Mouse (Mus musculus) spleen, postnatal 10 days (tissue): Measurements from ENCODE around the gene Gm45711.
"Not testable (repeated sequence)": the region's sequence is repeated elsewhere in the genome, so short reads cannot be mapped to it uniquely, and the experiment has no call there.

Source experiments
- DNase-seq, 2 experiments: peaks; one replicate each; pipeline ENCODE4 v3.0.0; 2021 to 2022; ENCODE audit warnings: low spot score in 2 of 2

The Gm45711 gene

DNA sequence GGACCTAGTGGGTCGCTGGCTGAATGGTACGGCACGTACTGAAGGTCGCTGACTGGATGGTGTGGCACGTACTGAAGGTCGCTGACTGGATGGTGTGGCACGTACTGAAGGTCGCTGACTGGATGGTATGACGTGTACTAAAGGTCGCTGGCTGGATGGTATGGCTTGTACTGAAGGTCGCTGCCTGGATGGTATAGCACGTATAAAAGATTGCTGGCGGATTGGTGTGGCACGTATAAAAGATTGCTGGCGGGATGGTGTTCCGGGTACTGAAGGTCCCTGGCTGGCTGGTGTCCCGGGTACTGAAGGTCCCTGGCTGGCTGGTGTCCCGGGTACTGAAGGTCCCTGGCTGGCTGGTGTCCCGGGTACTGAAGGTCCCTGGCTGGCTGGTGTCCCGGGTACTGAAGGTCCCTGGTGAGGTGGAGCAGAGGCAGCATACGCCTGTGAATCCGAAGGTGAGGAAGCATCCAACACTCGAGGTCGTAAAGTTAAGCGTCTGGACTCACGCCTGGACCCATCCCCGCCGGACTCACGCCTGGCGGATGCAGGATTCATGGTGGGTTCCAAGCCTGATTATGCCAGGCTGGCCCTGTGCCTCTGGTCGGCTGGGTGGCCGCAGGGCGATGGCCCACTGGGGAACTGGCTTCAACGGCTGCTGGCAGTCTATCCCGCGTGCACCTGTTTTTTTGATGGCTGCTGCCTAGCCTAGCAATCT, at the start of gene Gm45711, which contains the start of gene Cmtm1:
TSS of gene Gm45711 (minus strand) at position 641 of the 715 bp plus-strand sequence.
TSS of gene Cmtm1 (minus strand) at position 705 of the 715 bp plus-strand sequence.
- not testable (repeated sequence) for DNase-seq

DNA sequence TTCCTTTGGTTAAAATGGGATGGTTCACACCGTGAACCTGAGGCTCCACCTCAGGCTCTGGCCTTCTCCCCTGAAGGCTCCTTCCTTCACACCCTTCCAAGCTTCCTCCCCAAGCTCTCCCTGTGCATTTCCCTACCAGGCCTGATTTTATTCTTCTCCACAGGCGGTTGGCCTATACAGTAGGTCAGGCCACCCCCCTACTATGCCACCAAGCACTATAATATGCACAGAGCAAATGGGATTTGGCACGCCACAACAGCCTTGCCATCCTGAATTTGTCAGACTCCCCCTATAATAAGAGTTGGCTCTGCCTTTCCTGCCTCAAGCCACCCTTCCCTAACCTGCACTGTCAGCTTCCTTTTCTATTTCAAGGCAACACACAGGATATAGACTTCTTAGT, 48.8 kb upstream of the Gm45711 start:
- no peak for DNase-seq

DNA sequence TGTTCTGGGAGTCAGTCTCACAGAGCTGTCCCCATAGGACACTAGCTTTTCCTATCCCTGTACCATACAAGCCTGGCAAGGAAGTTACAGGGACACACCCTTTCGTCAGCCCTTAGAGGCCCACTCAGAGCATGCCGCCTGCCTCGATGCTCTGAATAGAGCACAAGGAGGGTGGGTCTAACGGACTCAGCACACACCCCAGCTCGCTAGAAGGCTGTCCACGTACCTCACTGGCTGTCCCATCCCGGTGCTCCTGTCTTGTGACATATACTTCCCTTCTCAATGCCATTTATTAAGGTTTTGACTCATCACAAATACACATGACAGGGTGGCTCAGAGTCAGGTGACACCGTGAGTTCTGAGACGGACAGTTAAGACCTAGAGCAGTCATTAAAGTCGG, 44.6 kb upstream of the Gm45711 start:
- no peak for DNase-seq

DNA sequence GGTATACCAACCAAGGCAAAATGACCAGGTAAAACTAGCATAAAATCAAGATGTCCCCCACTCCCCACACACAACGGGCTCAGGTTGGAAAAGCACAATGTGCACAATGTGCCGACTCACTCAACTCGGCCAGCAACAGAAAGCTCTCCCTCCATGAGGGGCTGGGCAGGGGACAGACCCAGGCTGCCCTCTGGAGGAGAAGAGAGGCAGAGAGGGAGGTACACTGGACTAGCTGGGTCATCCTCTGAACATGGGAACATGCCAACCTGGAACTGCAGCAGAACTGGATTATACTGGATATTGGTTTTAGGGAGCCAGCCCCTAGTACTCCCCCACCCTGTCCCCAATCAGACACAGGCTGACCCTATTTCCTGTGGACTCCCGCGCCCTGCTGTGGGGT, 43.3 kb upstream of the Gm45711 start:
- no peak for DNase-seq

DNA sequence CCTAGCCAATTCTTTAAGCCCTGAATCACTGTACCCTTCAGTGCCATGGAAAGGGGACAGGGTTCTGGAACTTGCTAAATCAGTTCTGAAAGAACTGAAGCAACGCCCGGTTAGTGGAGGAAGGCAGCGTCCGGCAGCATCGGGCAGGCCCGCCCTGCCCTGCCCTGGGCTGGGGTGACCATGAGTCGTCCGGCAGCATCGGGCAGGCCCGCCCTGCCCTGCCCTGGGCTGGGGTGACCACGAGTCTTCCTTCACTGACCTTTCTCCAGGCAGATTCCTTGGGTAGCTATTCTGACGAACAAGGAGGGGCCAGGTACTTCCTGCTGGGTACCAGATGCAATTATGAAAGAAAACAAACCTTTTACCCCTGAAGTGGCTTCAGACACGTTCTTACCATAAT, 40.2 kb upstream of the Gm45711 start:
- DNase-seq: no peak

DNA sequence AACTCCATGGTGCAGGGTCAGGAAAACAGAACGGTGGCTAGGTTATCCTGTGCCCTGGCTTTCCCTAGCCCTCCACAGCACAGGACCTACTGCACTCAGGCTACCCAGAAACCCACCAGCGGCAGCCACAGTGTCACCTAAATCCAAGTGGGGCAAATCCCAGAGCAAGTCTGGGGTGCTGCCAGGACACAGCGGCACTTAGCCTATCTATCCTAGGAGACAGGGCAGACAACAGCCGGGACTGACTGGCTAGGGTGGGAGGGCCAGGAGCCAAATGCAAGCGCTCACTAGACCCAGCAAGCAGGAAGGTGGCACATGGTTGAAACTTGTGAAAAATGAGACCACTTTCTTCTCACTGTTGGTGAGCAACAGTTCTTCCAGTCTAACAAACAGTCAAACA, 39.1 kb upstream of the Gm45711 start:
- no peak for DNase-seq

DNA sequence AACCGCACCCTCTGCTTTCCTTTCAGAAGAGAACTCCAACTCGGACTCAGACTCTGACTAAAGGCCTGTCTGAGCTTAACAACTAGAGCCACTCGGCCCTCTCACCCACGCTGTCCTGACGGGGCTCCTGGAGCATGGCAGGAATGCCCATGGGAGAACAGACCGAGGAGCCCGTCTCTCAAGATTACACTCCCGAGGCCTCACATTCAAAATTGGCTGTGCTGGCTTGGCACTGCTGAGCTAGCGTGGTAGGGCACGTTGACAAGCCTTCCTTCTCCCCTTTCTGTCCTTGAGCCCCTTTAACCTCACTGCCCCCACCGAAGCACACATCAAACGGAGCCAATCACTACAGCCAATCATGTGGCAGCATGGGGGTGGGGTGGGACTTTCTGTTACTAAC, 36.8 kb upstream of the Gm45711 start:
- no peak for DNase-seq

DNA sequence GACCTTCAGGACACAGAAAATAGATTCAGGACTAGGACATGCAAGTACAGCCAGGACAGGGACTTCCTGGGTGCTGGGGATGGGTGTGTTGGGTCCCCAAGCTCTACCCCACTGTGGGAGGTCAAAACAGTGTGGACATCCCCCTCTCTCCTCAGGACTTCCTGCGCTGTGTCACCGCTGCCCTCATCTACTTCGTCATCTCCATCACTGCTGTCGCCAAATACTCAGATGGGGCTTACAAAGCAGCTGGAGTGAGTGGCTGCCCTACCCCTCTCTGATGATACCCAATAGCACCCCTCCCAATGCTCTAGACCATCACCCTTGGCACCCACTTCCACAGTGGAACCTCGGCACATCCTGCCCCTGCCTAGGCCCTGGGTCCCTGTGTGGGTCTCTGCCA, 34.7 kb upstream of the Gm45711 start:
- DNase-seq: no peak

DNA sequence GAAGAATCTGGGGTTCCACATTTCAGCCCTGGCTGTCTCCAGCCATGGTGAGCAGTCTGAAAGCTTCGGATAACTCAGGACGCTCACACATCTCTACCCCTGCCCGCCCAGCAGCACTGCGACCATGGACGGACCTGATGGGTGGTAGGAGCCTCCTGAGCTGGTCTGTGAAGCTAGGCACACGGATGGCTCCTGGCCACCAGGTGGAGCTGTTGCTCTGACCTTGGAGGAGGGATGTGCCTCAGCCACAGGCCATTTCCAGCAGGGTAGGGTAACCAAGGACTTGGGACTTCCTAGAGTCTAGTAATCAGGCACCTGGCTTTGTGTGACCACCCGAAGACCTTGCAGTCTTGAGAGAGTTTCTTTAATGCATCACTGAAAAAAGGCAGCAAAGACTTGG, 34.1 kb upstream of the Gm45711 start:
- peak; percentile 71 to 87 for DNase-seq

DNA sequence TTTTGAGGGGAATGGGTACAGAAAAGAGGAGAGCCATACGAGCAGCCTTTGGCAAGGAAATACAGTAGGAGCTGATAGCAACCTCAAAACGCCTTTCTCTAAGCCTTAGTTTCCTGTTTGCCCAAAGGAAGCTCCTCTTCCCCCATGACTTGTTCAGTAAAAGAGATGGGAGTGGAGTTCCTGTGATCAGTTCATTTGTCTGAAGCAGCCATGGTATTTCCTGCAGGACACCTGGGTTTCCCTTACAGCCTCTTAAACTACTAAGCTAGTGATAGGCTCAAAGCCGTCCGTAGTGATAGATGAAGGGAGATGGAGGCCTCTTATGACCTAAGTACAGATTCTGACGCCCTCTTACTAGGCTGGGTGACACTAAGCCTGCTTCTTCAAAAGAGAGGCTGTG, 32.5 kb upstream of the Gm45711 start:
- DNase-seq: no peak

DNA sequence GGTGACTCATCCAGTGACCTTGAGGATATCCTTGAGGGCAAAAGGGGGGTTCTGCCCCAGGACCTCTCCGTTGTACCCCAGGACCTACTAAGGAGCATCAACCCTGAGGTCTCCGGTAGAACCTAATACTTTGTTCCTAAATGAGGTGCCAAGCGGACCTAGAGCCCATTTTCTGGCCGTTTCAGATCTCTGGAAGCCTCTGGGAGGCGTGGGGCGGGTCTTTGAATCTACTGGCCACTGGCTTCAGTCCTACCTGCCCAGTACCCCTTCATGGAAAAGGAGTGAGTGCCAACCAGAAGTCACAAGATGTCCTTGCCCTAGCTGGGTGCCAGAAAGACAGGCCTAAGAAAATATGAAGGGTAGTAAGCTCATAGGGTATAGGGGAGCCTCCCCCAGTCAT, 31.8 kb upstream of the Gm45711 start:
- no peak for DNase-seq

DNA sequence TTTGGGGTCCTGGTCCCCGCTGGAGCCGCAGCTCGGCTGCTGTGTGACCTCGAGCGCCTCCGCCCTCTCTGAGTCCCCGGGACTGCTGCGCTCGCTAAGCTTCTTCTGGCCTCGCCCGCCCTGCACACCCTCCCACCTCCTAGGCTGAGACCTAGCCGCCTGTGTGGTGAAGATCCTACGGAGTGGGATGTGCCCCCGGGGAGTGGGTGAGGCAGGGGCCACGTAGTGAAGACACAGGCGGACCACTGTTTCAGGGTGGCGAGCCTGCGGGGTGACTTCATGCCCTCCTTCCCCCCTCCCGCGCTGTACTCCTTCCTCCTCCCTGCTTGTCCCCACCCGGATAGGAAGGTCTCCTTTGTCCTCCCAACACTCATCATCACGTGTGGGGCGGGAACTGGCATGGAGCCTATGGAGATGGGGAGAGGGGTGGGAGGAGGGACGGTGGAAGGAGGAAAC, 31.3 kb upstream of the Gm45711 start:
- peak in 1 of 2 experiments; percentile 36 for DNase-seq

DNA sequence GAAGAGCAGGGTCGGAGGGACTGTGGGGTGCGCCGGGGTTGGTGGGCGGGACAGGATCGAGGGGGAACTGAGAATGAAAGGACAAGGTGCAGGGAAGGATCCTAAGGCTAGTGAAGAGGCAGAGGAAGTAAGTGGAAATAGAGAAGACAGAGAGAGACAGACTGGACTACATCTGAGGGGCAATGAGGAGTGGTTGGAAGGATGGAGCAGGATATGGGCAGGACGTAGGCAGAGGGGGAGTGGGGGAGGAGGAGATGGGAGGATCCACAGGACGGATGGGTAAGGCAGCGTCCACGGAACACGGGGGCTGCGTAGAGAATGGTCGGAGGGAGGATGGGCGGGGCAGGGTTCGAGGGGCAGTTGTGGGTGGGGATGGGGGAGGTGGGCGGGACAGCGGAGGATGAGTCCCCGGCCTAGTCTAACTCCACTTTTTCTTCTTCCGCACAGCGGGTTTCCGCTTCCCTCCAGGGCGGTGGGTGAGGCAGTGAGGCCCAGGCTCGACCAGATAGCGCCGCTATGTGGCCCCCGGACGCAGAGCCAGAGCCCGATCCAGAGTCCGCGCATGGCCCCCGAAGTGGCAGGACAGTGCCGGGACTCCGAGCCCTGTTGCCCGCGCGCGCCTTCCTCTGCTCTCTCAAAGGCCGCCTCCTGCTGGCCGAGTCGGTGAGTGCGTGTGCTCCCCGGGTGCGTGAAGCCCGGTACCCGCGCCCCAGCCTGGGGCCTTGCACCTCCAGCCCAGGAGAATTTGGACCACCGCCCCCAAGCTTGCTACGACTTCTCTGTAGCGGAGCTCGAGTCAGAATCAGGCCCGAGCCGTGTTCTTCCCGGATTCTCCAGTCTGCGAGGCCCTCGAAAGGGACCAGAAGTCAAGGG, 30.6 kb upstream of the Gm45711 start:
- DNase-seq: peak; percentile 57 to 83

DNA sequence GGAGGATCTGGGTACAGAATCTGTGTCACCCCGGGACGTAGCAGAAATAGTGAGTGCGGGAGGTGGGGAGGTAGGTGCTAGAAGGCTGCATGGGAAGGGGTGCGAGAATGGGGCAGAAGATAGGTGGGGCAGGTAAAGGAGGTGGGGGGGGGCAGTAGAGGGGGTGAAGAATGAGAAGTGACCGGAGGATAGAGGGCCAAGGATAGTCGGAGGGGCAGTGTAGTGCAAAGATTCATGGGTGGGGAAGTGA, 30.0 kb upstream of the Gm45711 start:
- peak in 1 of 2 experiments; percentile 26 for DNase-seq

DNA sequence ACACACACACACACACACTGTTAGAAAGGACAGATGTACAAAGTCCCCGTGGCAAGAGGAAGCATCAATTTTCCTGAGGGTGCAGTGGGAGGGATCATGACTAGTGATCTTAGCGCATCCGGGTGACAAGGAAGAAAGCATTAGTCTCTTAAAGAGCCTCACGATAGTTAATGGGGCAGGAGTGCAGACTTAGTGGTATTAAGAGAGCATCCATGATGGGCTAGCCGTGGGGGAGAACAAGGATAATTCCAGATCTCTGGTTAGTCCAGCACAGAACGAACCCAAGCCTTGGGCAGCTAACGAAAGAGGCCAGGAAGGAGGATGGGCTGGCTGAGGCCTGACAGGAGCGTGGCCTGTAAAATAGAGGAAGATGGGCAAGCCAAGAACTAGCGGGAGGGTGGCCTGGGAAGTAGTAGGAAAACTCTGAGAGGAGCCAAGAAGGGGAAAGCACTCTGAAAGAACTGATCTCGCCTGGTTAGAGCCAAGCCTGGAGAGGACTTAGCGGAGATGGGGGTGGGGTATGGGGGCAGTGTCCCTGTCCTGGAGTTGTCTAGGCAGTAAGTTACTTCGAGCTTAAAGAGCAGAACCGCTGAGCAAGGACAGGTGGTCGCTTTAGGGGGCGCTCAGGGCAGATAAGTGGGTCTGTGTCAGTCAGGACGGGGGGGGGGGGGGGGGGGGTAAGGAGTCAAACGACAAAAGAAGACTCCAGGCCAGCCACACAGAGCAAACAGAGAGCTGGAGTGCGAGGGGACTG, 29.5 kb upstream of the Gm45711 start, which contains the start of gene Cmtm3:
TSS of gene Cmtm3 (plus strand) at position 182 of the 754 bp plus-strand sequence.
- DNase-seq: no peak

DNA sequence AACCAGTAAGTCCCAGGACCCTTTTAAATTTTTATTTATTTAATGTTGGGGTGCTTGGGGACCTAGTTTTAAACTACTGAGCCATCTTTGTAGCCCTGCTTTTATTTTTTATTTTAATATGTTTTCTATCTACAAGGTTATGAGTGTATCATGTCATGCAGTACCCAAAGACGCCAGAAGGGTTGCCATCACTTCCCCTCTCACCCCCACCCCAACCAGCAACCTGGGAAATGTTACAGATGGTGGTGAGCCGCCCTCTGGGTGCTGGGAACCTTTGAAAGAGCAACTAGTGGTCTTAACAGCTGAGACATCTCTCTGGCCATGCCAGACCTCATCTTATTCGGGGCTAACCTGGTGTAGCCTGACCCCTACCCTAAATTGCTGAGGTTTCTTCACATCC, 28.0 kb upstream of the Gm45711 start:
- peak in 1 of 2 experiments; percentile 44 for DNase-seq

DNA sequence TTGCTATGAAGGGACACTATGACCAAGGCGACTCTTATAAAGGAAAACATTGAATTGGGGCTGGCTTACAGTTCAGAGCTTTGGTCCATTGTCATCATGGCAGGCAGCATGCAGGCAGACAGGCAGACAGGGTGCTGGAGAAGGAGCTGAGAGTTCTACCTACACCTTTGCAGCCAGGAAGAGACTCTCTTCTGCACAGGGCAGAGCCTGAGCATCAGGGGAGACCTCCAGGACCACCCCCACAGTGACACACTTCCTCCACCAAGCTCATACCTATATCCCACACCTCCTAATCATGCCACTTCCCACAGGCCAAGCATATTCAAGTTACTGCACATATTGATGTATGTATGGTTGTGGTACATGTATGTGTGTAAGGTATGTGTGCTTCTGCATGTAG, 26.9 kb upstream of the Gm45711 start:
- no peak for DNase-seq

DNA sequence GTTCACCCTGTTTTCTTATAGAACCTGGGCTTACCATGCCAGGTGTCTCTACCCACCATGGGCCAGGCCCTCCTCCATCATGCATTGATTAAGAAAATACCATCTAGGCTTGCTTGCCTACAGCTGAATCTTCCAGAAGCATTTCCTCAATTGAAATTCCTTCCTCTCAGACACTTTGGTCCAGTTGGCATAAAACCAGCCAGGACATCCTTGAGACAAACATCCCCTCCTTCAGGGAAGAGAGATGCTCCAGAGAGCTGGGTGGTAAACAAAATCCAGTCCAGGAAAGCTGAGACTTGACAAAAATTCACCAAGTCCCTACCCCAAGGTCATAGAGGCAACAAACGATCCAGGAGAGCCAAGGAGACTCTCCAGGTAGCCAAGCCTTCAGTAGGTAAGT, 24.3 kb upstream of the Gm45711 start:
- no peak for DNase-seq

DNA sequence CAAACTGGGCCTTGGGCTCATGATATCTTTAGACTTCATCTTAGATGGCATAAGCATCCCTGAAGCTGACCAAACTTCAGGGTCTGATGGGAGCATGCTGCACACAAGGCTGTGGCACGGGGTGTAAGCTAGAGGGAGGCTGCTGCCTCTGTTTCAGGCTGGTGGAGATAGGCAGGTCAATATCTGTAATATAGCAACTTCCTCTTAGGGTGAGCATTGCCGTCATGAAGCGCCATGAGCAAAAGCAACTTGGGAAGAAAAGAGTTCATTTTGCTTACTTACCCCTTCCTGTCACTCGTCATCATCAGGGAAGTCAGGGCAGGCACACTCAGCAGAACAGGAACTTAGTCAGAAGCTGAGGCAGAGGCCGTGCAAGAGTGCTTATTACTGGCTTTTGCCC, 23.9 kb upstream of the Gm45711 start:
- DNase-seq: no peak

DNA sequence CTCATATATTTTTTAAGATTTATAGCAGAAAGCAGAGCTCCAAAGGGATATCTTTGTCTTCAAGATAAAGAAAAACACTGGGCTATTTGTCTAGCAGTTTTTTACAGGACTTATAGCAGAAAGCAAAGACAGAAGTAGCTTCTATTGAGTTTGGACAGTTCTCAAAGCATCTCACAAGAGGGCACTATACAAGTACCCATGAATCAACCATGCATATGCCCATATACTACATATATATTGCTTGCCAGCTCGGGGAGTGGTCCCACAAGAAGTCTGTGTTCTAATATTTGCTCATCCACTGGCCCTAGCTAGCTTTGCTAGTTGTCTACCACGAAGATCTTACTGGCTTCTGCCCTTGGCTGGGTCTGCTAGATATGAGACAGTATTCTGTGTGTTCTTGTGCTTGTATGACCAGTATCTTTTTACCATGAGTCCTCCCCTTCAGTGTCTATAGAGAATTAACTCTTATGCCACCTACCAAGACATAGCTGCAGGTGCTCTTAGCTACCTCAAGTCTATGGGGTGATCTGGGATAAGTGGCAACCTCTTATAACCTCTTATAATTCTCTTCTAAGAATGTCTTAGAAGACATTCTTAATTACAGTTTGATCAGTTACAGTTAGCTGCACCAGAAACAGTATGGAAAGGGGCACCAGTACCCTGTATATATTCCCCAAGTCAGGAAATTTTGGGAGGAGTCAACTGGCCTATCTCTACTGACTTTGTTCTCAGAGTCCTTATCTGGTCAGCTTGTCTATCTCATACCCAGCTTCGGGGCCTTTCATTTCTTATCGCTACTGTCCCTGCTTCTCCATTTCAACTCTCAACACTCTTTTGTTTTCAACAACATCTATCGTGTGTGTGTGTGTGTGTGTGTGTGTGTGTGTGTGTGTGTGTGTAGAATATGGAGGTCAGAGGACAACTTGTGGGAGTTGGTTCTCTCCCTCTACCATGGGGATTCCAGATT, 23.1 kb upstream of the Gm45711 start:
- DNase-seq: no peak

DNA sequence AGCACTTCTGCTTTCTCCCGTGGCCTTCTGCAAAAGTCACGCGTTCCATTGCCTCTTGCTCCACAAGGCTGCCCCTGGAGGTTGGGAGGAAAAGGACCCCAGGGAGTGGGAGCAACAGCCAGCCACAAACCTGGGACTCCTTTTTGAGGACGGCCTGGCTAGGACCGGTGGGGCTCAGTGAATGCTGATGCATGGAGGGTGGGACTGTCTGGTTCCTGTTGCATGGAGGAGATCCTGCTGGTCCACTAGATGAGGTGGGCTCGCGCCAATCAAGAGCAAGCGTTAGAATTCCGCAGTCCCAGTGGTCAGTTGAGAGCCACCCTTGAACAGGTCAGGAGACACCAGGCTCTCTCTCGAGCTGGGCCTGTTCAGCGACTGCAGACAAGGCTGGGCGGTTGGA, 12.0 kb upstream of the Gm45711 start, which contains the start of gene Cmtm2b:
TSS of gene Cmtm2b (plus strand) at position 301 of the 400 bp plus-strand sequence.
- DNase-seq: not testable (repeated sequence)
